Mouse (Mus musculus) erythroblast, embryonic 14.5 days (primary cell): Measurements from ENCODE around the gene Tmc3. TPM values are rescaled to one million over a fixed set of nuclear protein-coding genes. Genes with fewer than 3 reads are reported as not detected.

Experiments
- H3K27me3 ChIP-seq: 2 replicates; pipeline ENCODE4 v1.6.1; 2012; ENCODE audit warnings: inconsistent platforms; ENCODE audit not compliant: control insufficient read depth
- H3K36me3 ChIP-seq: 2 replicates; pipeline ENCODE4 v1.6.1; 2012; ENCODE audit warnings: mild to moderate bottlenecking, inconsistent platforms; ENCODE audit not compliant: control insufficient read depth
- H3K4me1 ChIP-seq: 2 replicates; pipeline ENCODE4 v1.6.1; 2012; ENCODE audit warnings: inconsistent platforms; ENCODE audit not compliant: control insufficient read depth
- H3K4me3 ChIP-seq: replicated peaks from 2 replicates; pipeline ENCODE3; 2012; ENCODE audit warnings: moderate library complexity, mild to moderate bottlenecking, inconsistent platforms
- H3K9me3 ChIP-seq: 2 replicates; pipeline ENCODE4 v1.6.1; 2012; ENCODE audit warnings: low read length, inconsistent platforms, mixed read lengths; ENCODE audit not compliant: control insufficient read depth
- GATA1 ChIP-seq: IDR thresholded peaks from 2 replicates; pipeline ENCODE4 v1.6.1; 2012; ENCODE audit warnings: low read length, inconsistent platforms, mixed read lengths
- TAL1 ChIP-seq: IDR thresholded peaks from 3 replicates; pipeline ENCODE4 v1.6.1; 2012; ENCODE audit warnings: low read length, inconsistent platforms, mixed read lengths
- polyA plus RNA-seq: library from polyadenylated mRNA; stranded (reverse); fragments of >175 nt; gene quantifications from 2 replicates; pipeline ENCODE4 v1.2.3, GENCODE M21; 2012

Gene Tmc3
- polyA plus RNA-seq, 1 experiment: not detected

DNA sequence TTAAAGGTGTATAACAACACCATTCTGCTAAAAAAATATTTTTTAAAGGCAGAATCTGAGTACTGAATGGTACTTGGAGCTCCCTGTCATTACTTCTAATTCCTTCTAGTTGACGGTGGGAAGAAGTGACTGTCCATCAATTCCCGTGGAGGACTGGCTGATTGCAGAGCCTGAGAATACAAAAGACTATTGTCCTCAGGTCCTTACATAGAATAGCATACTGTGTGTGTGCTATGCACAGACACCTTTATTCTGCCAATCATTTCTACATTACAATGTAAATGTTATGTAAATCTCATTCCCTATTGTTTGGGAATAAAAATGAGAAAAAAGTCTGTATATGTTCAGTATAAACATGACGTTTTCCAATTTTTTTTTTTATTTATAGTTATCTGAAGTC lies 22.9 kb upstream of the Tmc3 start:
- H3K4me3 ChIP-seq: no peak overlapping the region
- H3K9me3 ChIP-seq: no peaks in the 10 kb centered on the region
- TF ChIP-seq GATA1 (no peak), TAL1 (no peak)
- H3K27me3 ChIP-seq: no peaks in the 10 kb centered on the region
- no peaks in the 10 kb centered on the region for H3K36me3 ChIP-seq
- H3K4me1 ChIP-seq: no peaks in the 10 kb centered on the region

DNA sequence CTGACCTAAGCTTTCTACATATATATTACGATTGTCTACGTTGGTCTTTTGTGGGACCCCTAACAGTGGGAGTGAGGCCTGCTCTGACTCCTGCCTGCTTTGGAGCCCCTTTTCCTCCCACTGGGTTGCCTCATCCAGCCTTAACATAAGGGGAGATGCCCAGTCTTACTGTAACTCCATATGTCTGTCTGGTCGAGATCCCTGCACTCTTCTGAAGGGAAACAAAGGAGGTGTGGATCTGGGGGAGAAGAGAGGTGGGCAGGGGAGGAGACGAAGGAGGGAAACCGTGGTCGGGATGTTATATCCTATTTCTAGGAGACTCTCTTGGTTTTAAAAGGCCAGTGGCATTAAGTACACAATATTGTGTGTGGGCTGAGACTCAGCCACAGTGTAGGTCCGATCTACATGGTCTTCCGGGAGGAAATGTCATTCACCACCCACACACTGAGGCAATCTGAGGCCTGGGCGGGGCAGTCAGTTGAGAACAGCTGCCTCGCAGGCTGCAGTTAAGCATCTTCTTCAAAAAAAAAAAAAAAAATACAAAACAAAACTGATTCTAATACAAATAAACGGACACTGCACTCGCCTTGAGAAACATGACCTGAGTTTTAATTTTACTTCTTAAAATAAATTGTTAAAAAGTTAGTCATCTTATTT lies 20.0 kb upstream of the Tmc3 start:
- no peaks in the 10 kb centered on the region for H3K36me3 ChIP-seq
- H3K4me3 ChIP-seq: no peak overlapping the region
- H3K9me3 ChIP-seq: no peaks in the 10 kb centered on the region
- H3K4me1 ChIP-seq: no peaks in the 10 kb centered on the region
- no peak for TF ChIP-seq GATA1
- TF ChIP-seq TAL1: no peak
- no peaks in the 10 kb centered on the region for H3K27me3 ChIP-seq

GRCm38 (mm10) chr7:83565976-83566375 lies 18.8 kb upstream of the Tmc3 start:
- H3K4me3 ChIP-seq: no peak overlapping the region
- no peaks in the 10 kb centered on the region for H3K36me3 ChIP-seq
- TF ChIP-seq TAL1: no peak
- no peak for TF ChIP-seq GATA1
- no peaks in the 10 kb centered on the region for H3K9me3 ChIP-seq
- no peaks in the 10 kb centered on the region for H3K27me3 ChIP-seq
- no peaks in the 10 kb centered on the region for H3K4me1 ChIP-seq

DNA sequence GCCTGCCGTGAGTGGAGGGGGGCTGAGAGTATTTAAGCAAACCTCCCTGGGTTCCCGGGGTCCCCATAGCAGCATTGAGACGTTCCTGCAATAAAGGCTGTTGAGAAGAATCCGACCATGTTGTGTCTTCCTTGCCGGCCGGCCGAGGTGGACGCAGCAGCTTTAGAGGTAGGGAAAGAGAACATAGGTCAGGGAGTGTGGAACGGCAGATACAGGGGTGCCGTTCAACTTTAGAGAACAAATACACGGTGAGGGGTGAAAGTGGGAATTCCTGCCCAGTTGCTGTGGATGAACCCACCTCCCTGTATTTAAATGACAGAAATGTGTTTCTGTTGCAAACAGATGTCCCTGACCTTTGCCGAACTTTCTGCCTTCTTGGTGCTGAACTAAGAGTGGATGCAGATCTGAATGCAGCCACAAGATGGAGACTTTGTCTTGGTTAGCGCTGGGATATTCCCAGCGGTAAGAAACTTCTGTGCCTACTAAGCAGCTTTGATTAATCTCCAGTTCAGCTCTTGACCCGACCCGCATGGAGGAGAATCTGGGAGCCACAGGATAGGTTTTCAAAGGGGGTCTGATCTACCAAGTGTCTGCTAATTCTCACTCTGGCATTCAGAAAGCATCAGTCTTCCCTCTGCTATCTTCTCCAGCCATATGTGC lies 16.8 kb upstream of the Tmc3 start:
- Histone ChIP-seq H3K9me3 (no peaks in the 10 kb centered on the region), H3K36me3 (no peaks in the 10 kb centered on the region), H3K27me3 (no peaks in the 10 kb centered on the region), H3K4me3 (no peak overlapping the region), H3K4me1 (no peaks in the 10 kb centered on the region)
- TF ChIP-seq TAL1 (no peak), GATA1 (no peak)

GRCm38 (mm10) chr7:83568815-83569214 lies 15.9 kb upstream of the Tmc3 start:
- Histone ChIP-seq H3K9me3 (no peaks in the 10 kb centered on the region), H3K4me3 (no peak overlapping the region), H3K4me1 (no peaks in the 10 kb centered on the region), H3K27me3 (no peaks in the 10 kb centered on the region), H3K36me3 (no peaks in the 10 kb centered on the region)
- TF ChIP-seq GATA1 (no peak), TAL1 (no peak)

GRCm38 (mm10) chr7:83569436-83569835 lies 15.3 kb upstream of the Tmc3 start:
- no peak overlapping the region for H3K4me3 ChIP-seq
- no peaks in the 10 kb centered on the region for H3K27me3 ChIP-seq
- H3K9me3 ChIP-seq: no peaks in the 10 kb centered on the region
- H3K36me3 ChIP-seq: no peaks in the 10 kb centered on the region
- TF ChIP-seq GATA1 (no peak), TAL1 (no peak)
- H3K4me1 ChIP-seq: no peaks in the 10 kb centered on the region

DNA sequence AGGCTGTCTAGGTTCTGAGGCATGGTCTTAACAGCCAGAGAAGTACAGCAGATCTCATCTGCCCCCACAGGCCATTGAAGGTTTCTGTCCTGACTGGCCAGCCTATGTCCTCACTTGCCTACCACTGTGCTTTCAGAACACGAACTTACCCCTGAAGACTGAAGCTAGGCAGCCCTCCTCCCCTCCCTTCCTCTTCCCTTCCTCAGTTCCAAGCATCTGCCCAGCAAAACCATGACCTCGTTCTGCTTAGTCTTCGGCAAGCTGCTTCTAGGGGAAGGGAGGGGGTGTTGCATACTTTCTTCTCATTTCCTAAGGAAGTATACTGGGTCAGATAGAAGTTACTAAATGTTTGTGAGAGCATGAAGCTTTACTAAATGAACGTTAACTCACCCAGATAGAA lies 13.7 kb upstream of the Tmc3 start:
- TF ChIP-seq TAL1: no peak
- TF ChIP-seq GATA1: no peak
- H3K27me3 ChIP-seq: no peaks in the 10 kb centered on the region
- no peaks in the 10 kb centered on the region for H3K9me3 ChIP-seq
- no peaks in the 10 kb centered on the region for H3K4me1 ChIP-seq
- no peaks in the 10 kb centered on the region for H3K36me3 ChIP-seq
- H3K4me3 ChIP-seq: no peak overlapping the region

GRCm38 (mm10) chr7:83571901-83572300 lies 12.8 kb upstream of the Tmc3 start:
- TF ChIP-seq TAL1 (no peak), GATA1 (no peak)
- H3K27me3 ChIP-seq: no peaks in the 10 kb centered on the region
- no peaks in the 10 kb centered on the region for H3K4me1 ChIP-seq

DNA sequence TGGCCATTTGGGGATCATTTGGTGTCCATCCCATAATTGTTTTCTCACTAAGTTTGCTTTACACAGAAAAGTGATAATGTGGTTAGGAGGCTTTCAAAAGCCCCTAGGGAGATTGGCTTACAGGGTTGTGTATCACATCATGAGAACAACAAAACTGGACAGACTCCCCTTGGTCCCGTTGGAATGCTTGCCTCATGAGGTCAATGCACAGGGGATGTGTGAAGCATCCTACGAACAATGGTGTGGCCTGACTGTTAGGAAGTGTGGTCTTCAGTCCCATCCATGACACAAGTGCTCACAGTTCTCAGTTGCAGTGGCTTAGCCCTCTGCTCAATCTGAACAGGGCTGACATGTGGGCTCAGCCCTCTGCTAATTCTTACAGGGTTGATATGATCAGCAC lies 12.3 kb upstream of the Tmc3 start:
- TF ChIP-seq TAL1 (0 out of 3 replicates have a peak, but pooled peaks have one; percentile 6), GATA1 (no peak)
- Histone ChIP-seq H3K27me3 (no peaks in the 10 kb centered on the region), H3K9me3 (no peaks in the 10 kb centered on the region)

More at GRCm38 (mm10) chr7:83571901-83572300, 12.8 kb upstream of the Tmc3 start:
- no peaks in the 10 kb centered on the region for H3K36me3 ChIP-seq
- no peaks in the 10 kb centered on the region for H3K9me3 ChIP-seq
- no peak overlapping the region for H3K4me3 ChIP-seq

GRCm38 (mm10) chr7:83580946-83581345 lies 3.8 kb upstream of the Tmc3 start:
- no peak for TF ChIP-seq GATA1
- TF ChIP-seq TAL1: no peak
- no peaks in the 10 kb centered on the region for H3K4me1 ChIP-seq
- no peaks in the 10 kb centered on the region for H3K36me3 ChIP-seq
- H3K4me3 ChIP-seq: no peak overlapping the region
- no peaks in the 10 kb centered on the region for H3K27me3 ChIP-seq
- H3K9me3 ChIP-seq: peaks cover 4% of the 10 kb centered on the region; the same call in 1 of the 2 replicates

More for the DNA sequence above, 12.3 kb upstream of the Tmc3 start:
- Histone ChIP-seq H3K36me3 (no peaks in the 10 kb centered on the region), H3K4me3 (no peak overlapping the region), H3K4me1 (no peaks in the 10 kb centered on the region)
